Mouse (Mus musculus) liver, embryonic 14.5 days (tissue): ENCODE data around the gene 1700008O03Rik. TPM values are rescaled to one million over a fixed set of nuclear protein-coding genes. Genes with fewer than 3 reads are reported as not detected.

ENCODE experiments used
- ATAC-seq: fragments of 200-750 bp; cut with Nextera tagmentation; 2 replicates; pipeline ENCODE4 v1.8.0; 2017; ENCODE audit warnings: moderate number of reproducible peaks, mild to moderate bottlenecking, moderate library complexity; ENCODE audit not compliant: insufficient read depth
- DNase-seq, 3 experiments: peaks; one replicate each; pipeline ENCODE4 v3.0.0-alpha.2; 2012 to 2013; ENCODE audit warnings: low read depth in 3 of 3, low spot score in 3 of 3
- H3K27ac ChIP-seq: fragments of 300-500 bp; sonication (generic); 2 replicates; pipeline ENCODE4 v1.5.1; 2014; ENCODE audit warnings: moderate library complexity, mild to moderate bottlenecking, control low read depth, inconsistent platforms
- H3K27me3 ChIP-seq: fragments of 300-500 bp; sonication (generic); 2 replicates; pipeline ENCODE4 v1.6.1; 2014; ENCODE audit warnings: mild to moderate bottlenecking, low read length, moderate library complexity; ENCODE audit not compliant: control insufficient read depth, insufficient read depth
- H3K36me3 ChIP-seq: fragments of 300-500 bp; sonication (generic); replicated peaks from 2 replicates; pipeline ENCODE4 v1.6.1; 2014; ENCODE audit warnings: low read depth; ENCODE audit not compliant: control insufficient read depth, insufficient read depth
- H3K4me1 ChIP-seq, 2 experiments: fragments of 200-500 bp in 1 of 2; fragments of 300-500 bp in 1 of 2; sonication (generic) in 1 of 2; replicated peaks; 2 replicates each; pipeline ENCODE4 v1.6.1; 2012 to 2014; ENCODE audit warnings: antibody characterized with exemption in 1 of 2, inconsistent platforms in 1 of 2, low read length in 1 of 2; ENCODE audit not compliant: control insufficient read depth in 2 of 2, insufficient read depth in 2 of 2
- H3K4me2 ChIP-seq: fragments of 300-500 bp; sonication (generic); 2 replicates; pipeline ENCODE4 v1.6.1; 2014; ENCODE audit warnings: low read depth, mild to moderate bottlenecking, control low read depth, moderate library complexity
- H3K4me3 ChIP-seq, 2 experiments: fragments of 200-500 bp in 1 of 2; fragments of 300-500 bp in 1 of 2; sonication (generic) in 1 of 2; 2 replicates each; pipeline ENCODE4 v1.5.1; 2012 to 2014; ENCODE audit warnings: low read depth in 2 of 2, low read length in 2 of 2, mild to moderate bottlenecking in 2 of 2, control low read depth in 1 of 2, inconsistent platforms in 1 of 2, moderate library complexity in 1 of 2; ENCODE audit not compliant: insufficient read depth in 1 of 2
- H3K9ac ChIP-seq: fragments of 300-500 bp; sonication (generic); replicated peaks from 2 replicates; pipeline ENCODE4 v1.6.1; 2014; ENCODE audit warnings: mild to moderate bottlenecking, control low read depth, moderate library complexity
- H3K9me3 ChIP-seq: fragments of 300-500 bp; sonication (generic); 2 replicates; pipeline ENCODE4 v1.6.1; 2016; ENCODE audit warnings: low read length, mixed read lengths; ENCODE audit not compliant: control insufficient read depth
- CTCF ChIP-seq: IDR thresholded peaks from 2 replicates; pipeline ENCODE4 v1.5.1; 2016; ENCODE audit warnings: antibody characterized with exemption, low read depth, control low read depth
- EP300 ChIP-seq: IDR thresholded peaks from 2 replicates; pipeline ENCODE4 v1.6.1; 2016; ENCODE audit warnings: antibody characterized with exemption, low read depth
- WGBS: fragments of 180-500 bp; shearing (Covaris S2); extraction: QIAGEN DNeasy Blood & Tissue Kit; methylation state at CpG from one replicate; pipeline ENCODE4 v1.1.7; 2014; ENCODE audit not compliant: insufficient replicate concordance; 5-methylcytosine and 5-hydroxymethylcytosine counted together
- polyA plus RNA-seq, 2 experiments: library from polyadenylated mRNA; depleted of rRNA in 1 of 2; stranded (reverse) in 1 of 2; unstranded in 1 of 2; fragments of >200 nt; fragmentation: Nextera tagmentation in 1 of 2; extraction: Ambion mirVana in 1 of 2; gene quantifications; 2 replicates each; pipeline versions ENCODE4 v1.2.1 to v1.2.3; 2012 to 2014

1700008O03Rik gene
- polyA plus RNA-seq, 2 experiments, result 0.12 TPM; not detected in 1

GRCm38 (mm10) chr7:44322290-44322689 is 63.3 kb downstream of the 1700008O03Rik start:
- 55% methylated on average over 1 of the region's 1 CpGs for WGBS
- no peak overlapping the region for H3K9ac ChIP-seq
- no peaks in the 10 kb centered on the region for H3K36me3 ChIP-seq
- no peaks in the 10 kb centered on the region for H3K27me3 ChIP-seq
- no peak for TF ChIP-seq EP300
- TF ChIP-seq CTCF, result no peak
- no peak overlapping the region for H3K27ac ChIP-seq
- H3K4me1 ChIP-seq, result no peaks in the 10 kb centered on the region
- DNase-seq, result no peak
- H3K9me3 ChIP-seq, result no peaks in the 10 kb centered on the region
- H3K4me2 ChIP-seq, result no peak overlapping the region
- no peak overlapping the region for H3K4me3 ChIP-seq
- no peak for ATAC-seq

DNA sequence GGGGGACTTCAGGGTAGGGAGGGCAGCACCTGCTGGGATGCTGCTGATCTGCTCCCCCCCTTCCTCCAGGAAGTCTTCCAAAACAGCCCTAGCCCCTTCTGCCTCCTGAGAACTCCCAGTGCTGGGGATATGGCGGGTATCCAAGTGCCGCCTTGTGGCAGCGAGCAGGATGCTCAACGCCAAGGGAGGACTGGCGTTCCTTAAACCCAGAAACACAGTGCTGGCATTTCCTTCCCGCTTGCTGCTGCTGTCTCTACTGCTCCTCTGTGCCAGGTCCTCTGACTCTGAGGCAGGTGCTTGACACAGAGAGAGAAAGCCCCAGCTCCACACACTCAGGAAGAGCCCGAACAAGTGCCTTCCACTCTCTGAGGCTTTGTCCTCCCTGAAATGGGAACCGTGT is 64.7 kb downstream of the 1700008O03Rik start:
- Histone ChIP-seq H3K9me3 (no peaks in the 10 kb centered on the region), H3K4me3 (no peak overlapping the region), H3K9ac (no peak overlapping the region), H3K4me1 (no peaks in the 10 kb centered on the region), H3K4me2 (no peak overlapping the region), H3K27ac (no peak overlapping the region), H3K27me3 (no peaks in the 10 kb centered on the region), H3K36me3 (no peaks in the 10 kb centered on the region)
- ATAC-seq (no peak), DNase-seq (no peak)
- TF ChIP-seq CTCF, result no peak
- TF ChIP-seq EP300, result no peak
- WGBS, result 37% methylated on average over 8 of the region's 8 CpGs

GRCm38 (mm10) chr7:44317913-44318312 is 67.7 kb downstream of the 1700008O03Rik start:
- ATAC-seq (no peak), DNase-seq (no peak)
- 24% methylated on average over 4 of the region's 4 CpGs for WGBS
- Histone ChIP-seq H3K36me3 (no peaks in the 10 kb centered on the region), H3K4me2 (no peak overlapping the region), H3K9ac (no peak overlapping the region), H3K27me3 (no peaks in the 10 kb centered on the region), H3K4me3 (no peak overlapping the region), H3K4me1 (no peaks in the 10 kb centered on the region), H3K27ac (no peak overlapping the region), H3K9me3 (no peaks in the 10 kb centered on the region)
- no peak for TF ChIP-seq EP300
- TF ChIP-seq CTCF, result peak; percentile 61

- 52% methylated on average over 16 of the region's 16 CpGs for WGBS
- DNase-seq (no peak), ATAC-seq (no peak)
- H3K4me3 ChIP-seq, result no peak overlapping the region
- H3K27ac ChIP-seq, result no peak overlapping the region
- H3K9me3 ChIP-seq, result no peaks in the 10 kb centered on the region
- no peaks in the 10 kb centered on the region for H3K4me1 ChIP-seq
- no peak overlapping the region for H3K4me2 ChIP-seq
- peaks cover 47% of the 10 kb centered on the region for H3K27me3 ChIP-seq
- TF ChIP-seq CTCF (no peak), EP300 (no peak)
- no peaks in the 10 kb centered on the region for H3K36me3 ChIP-seq
- no peak overlapping the region for H3K9ac ChIP-seq
Measured at GRCm38 (mm10) chr7:44312484-44312883, 73.1 kb downstream of the 1700008O03Rik start.

DNA sequence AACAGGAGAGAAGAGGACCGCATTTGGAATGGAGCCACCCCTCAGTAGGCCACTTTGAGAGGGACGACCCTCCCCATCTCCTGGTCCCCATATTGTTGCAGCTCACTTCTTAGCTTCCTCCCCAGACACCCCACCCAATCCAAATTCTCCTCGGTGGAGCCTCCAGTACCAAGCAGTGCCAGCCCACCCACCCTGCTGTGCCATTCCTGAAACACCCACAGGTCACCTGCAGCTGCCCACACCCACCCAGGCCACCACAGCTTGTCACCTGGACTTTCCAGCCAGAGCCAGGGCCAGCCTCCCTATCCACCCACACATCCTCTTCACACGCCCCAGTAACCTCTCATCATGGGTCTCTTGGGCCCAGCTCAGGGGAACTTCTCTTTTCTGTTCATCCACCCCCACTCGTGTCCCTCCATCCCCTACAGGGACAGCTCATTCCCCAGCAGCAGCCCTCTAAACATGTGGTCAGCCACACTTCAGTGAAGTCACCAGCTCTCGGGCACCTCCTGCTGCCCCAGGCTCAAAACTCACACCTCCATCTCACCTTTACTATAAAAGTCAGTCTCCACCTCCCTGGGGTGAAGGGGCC is 73.8 kb downstream of the 1700008O03Rik start:
- H3K27ac ChIP-seq, result no peak overlapping the region
- H3K27me3 ChIP-seq, result peaks cover 47% of the 10 kb centered on the region
- WGBS, result 6% methylated on average over 6 of the region's 6 CpGs

More for the DNA sequence above, 73.8 kb downstream of the 1700008O03Rik start:
- H3K4me1 ChIP-seq, result no peaks in the 10 kb centered on the region
- H3K36me3 ChIP-seq, result no peaks in the 10 kb centered on the region
- no peak overlapping the region for H3K4me2 ChIP-seq
- no peak for DNase-seq
- no peak for TF ChIP-seq EP300
- no peak for TF ChIP-seq CTCF
- H3K4me3 ChIP-seq, result no peak overlapping the region
- H3K9ac ChIP-seq, result no peak overlapping the region
- no peak for ATAC-seq
- no peaks in the 10 kb centered on the region for H3K9me3 ChIP-seq
